Mouse (Mus musculus) C2C12 (cell line): ENCODE measurements around the gene Sars2. TPM values are rescaled to one million over a fixed set of nuclear protein-coding genes. Genes with fewer than 3 reads are reported as not detected.
"Not testable (repeated sequence)": the region's sequence is repeated elsewhere in the genome, so short reads cannot be mapped to it uniquely, and the experiment has no call there.

ENCODE experiments used
- H3K27me3 ChIP-seq: one replicate; pipeline ENCODE4 v1.6.1; 2011; ENCODE audit not compliant: control insufficient read depth, insufficient read depth, insufficient read length
- H3K36me3 ChIP-seq: one replicate; pipeline ENCODE4 v1.6.1; 2011; ENCODE audit not compliant: control insufficient read depth, insufficient read depth
- H3K4me3 ChIP-seq: one replicate; pipeline ENCODE4 v1.5.1; 2011; ENCODE audit warnings: mild to moderate bottlenecking, control low read depth; ENCODE audit not compliant: poor library complexity, insufficient read depth, severe bottlenecking
- H3K79me2 ChIP-seq: one replicate; pipeline ENCODE4 v1.6.1; 2011; ENCODE audit not compliant: control insufficient read depth, insufficient read depth
- H3K79me3 ChIP-seq: one replicate; pipeline ENCODE4 v1.6.1; 2011; ENCODE audit warnings: low read depth, control low read depth
- H3ac ChIP-seq: one replicate; pipeline ENCODE3; 2011; ENCODE audit warnings: low read depth; ENCODE audit not compliant: control insufficient read depth, insufficient read length
- CEBPB ChIP-seq: IDR thresholded peaks from one replicate; pipeline ENCODE4 v1.6.1; 2011; ENCODE audit warnings: low read depth, mild to moderate bottlenecking, control low read depth, moderate library complexity
- CTCF ChIP-seq: IDR thresholded peaks from one replicate; pipeline ENCODE4 v1.5.1; 2011; ENCODE audit not compliant: control insufficient read depth, insufficient read depth, insufficient read length
- FOSL1 ChIP-seq: IDR thresholded peaks from one replicate; pipeline ENCODE4 v1.8.0; 2011; ENCODE audit warnings: mild to moderate bottlenecking, low read length; ENCODE audit not compliant: poor library complexity, insufficient read depth, severe bottlenecking
- MAX ChIP-seq: IDR thresholded peaks from one replicate; pipeline ENCODE4 v1.6.1; 2011; ENCODE audit warnings: mild to moderate bottlenecking, control low read depth
- MYOD1 ChIP-seq: IDR thresholded peaks from one replicate; pipeline ENCODE4 v1.6.1; 2011; ENCODE audit warnings: low read depth; ENCODE audit not compliant: control insufficient read depth, insufficient read length
- MYOG ChIP-seq: IDR thresholded peaks from one replicate; pipeline ENCODE4 v1.6.1; 2011; ENCODE audit not compliant: control insufficient read depth, insufficient read length; ENCODE audit errors: extremely low read depth
- USF1 ChIP-seq: IDR thresholded peaks from one replicate; pipeline ENCODE4 v1.6.1; 2011; ENCODE audit warnings: low read depth, mild to moderate bottlenecking, control low read depth, moderate library complexity
- polyA plus RNA-seq: library from polyadenylated mRNA; unstranded; fragments of >200 nt; fragmentation: generic; extraction: Trizol; gene quantifications from one replicate; pipeline ENCODE4 v1.2.1, GENCODE M21; 2012; ENCODE audit warnings: missing spikeins

The Sars2 gene
- polyA plus RNA-seq, 1 experiment: 18.1 TPM

- no peak for TF ChIP-seq CEBPB
- no peak for TF ChIP-seq CTCF
- no peak for TF ChIP-seq MYOD1
- no peak for TF ChIP-seq USF1
- no peak for TF ChIP-seq MYOG
- no peaks in the 10 kb centered on the region for H3K79me3 ChIP-seq
- no peak overlapping the region for H3K4me3 ChIP-seq
- H3K79me2 ChIP-seq: no peaks in the 10 kb centered on the region
- peaks cover 13% of the 10 kb centered on the region for H3K27me3 ChIP-seq
- no peaks in the 10 kb centered on the region for H3K36me3 ChIP-seq
- no peak overlapping the region for H3ac ChIP-seq
These were observed 44.5 kb upstream of the Sars2 start for GRCm38 (mm10) chr7:28697277-28697676.

GRCm38 (mm10) chr7:28700269-28700668, 41.5 kb upstream of the Sars2 start:
- no peaks in the 10 kb centered on the region for H3K36me3 ChIP-seq
- TF ChIP-seq FOSL1: no peak
- no peak for TF ChIP-seq MYOD1
- TF ChIP-seq MAX: no peak
- TF ChIP-seq USF1: no peak
- no peak for TF ChIP-seq CEBPB
- H3ac ChIP-seq: no peak overlapping the region
- peaks cover 11% of the 10 kb centered on the region for H3K27me3 ChIP-seq
- no peaks in the 10 kb centered on the region for H3K79me3 ChIP-seq
- no peaks in the 10 kb centered on the region for H3K79me2 ChIP-seq
- H3K4me3 ChIP-seq: no peak overlapping the region

GRCm38 (mm10) chr7:28701306-28701705, 40.5 kb upstream of the Sars2 start:
- not testable (repeated sequence) for H3K79me3 ChIP-seq, H3K4me3 ChIP-seq, H3ac ChIP-seq, H3K36me3 ChIP-seq, H3K79me2 ChIP-seq
- H3K27me3 ChIP-seq: peaks cover 11% of the 10 kb centered on the region

- no peaks in the 10 kb centered on the region for H3K36me3 ChIP-seq
- no peak overlapping the region for H3K4me3 ChIP-seq
- no peaks in the 10 kb centered on the region for H3K79me2 ChIP-seq
- no peaks in the 10 kb centered on the region for H3K79me3 ChIP-seq
- TF ChIP-seq CEBPB (no peak), MYOD1 (no peak), MAX (no peak), USF1 (no peak), CTCF (no peak), MYOG (no peak), FOSL1 (no peak)
- no peak overlapping the region for H3ac ChIP-seq
- peaks cover 6% of the 10 kb centered on the region for H3K27me3 ChIP-seq
These were observed 39.1 kb upstream of the Sars2 start for GRCm38 (mm10) chr7:28702601-28703143.

GRCm38 (mm10) chr7:28709454-28709853, 32.3 kb upstream of the Sars2 start:
- H3K79me2 ChIP-seq: no peaks in the 10 kb centered on the region
- no peak overlapping the region for H3ac ChIP-seq
- TF ChIP-seq USF1 (no peak), FOSL1 (no peak), MAX (no peak), CEBPB (no peak), MYOG (no peak), MYOD1 (no peak), CTCF (no peak)
- no peak overlapping the region for H3K4me3 ChIP-seq
- H3K36me3 ChIP-seq: no peaks in the 10 kb centered on the region
- no peaks in the 10 kb centered on the region for H3K27me3 ChIP-seq
- no peaks in the 10 kb centered on the region for H3K79me3 ChIP-seq

GRCm38 (mm10) chr7:28710962-28711361, 30.8 kb upstream of the Sars2 start:
- Histone ChIP-seq H3K4me3 (no peak overlapping the region), H3K27me3 (no peaks in the 10 kb centered on the region), H3ac (no peak overlapping the region), H3K79me2 (no peaks in the 10 kb centered on the region), H3K79me3 (no peaks in the 10 kb centered on the region), H3K36me3 (no peaks in the 10 kb centered on the region)
- TF ChIP-seq MYOG: no peak
- no peak for TF ChIP-seq CTCF

- H3K36me3 ChIP-seq: no peaks in the 10 kb centered on the region
- H3K79me2 ChIP-seq: no peaks in the 10 kb centered on the region
- no peak overlapping the region for H3K4me3 ChIP-seq
- no peaks in the 10 kb centered on the region for H3K79me3 ChIP-seq
- H3ac ChIP-seq: no peak overlapping the region
- no peak for TF ChIP-seq USF1
- no peak for TF ChIP-seq CEBPB
- no peak for TF ChIP-seq MYOD1
- TF ChIP-seq CTCF: no peak
- no peak for TF ChIP-seq MYOG
- no peaks in the 10 kb centered on the region for H3K27me3 ChIP-seq
These were observed 27.1 kb upstream of the Sars2 start for GRCm38 (mm10) chr7:28714667-28715066.
